Mouse (Mus musculus): ENCODE measurements around the gene Rec8.

Gene Rec8

DNA sequence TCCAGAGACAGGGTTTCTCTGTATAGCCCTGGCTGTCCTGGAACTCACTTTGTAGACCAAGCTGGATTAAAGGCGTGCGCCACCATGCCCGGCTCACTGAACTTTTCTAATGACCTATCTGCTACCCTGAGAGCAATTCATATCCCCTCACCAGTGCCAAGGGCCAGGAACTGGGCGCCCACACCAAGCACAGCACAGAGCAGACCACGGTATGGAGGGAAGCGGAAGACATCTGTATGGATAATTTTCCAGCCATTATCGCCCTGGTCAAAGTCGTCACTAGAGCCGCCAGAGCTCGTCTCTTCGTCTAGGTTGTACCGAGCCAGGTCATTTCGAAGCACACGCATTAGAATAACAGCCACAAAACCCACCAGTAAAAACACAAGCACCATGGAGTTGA, 23.0 kb downstream of the Rec8 start:
- no peak for DNase-seq (ENCODE audit: low read depth, low spot score)

DNA sequence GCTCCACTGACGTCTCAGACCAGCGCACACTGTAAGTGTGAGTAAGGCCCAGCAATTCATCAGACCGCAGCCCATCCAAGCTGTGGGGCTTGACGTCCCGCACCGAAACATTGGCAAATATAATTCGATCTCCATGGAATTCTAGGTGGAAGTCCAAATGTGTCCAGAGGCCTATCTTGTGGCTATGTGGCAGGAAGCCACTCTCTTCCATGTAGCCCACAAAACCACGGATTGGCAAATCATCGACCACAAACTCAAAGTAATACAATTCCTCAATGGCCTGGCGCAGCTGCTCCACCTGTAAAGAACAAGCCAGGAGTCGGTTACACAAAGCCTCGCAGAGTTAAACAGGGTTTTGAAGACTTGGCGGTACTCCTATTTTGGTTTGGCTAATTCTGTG, 23.5 kb downstream of the Rec8 start:
- no peak for DNase-seq (ENCODE audit: low read depth, low spot score)

DNA sequence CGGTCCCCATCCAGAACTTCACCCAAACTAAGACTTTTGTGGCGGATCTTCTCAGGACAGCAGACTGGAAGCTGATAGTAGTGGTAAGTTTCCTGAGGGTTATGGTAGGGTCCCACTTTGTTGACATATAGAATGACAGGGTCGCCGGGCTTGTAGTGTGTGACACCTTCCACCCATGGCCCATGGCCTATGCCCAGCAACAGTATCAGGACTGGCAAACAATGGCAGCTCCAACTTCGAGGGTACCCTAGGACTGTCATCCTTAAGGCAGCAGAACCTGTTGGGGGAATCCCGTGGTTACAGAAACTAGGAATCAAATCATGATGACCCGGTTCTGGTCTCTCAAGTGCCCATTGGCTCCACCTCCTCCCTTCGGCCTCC, 24.8 kb downstream of the Rec8 start:
- no peak for DNase-seq (ENCODE audit: low read depth, low spot score)

GRCm38 (mm10) chr14:55643060-55643907, 25.4 kb downstream of the Rec8 start, which contains the start of gene Tm9sf1:
Tm9sf1 (minus strand) TSS chr14:55643806.
- DNase-seq (ENCODE audit: low read depth, low spot score): peak; percentile 70

- no peak for DNase-seq (ENCODE audit: low read depth, low spot score)
These were observed 26.5 kb downstream of the Rec8 start for GRCm38 (mm10) chr14:55644261-55644888.

DNA sequence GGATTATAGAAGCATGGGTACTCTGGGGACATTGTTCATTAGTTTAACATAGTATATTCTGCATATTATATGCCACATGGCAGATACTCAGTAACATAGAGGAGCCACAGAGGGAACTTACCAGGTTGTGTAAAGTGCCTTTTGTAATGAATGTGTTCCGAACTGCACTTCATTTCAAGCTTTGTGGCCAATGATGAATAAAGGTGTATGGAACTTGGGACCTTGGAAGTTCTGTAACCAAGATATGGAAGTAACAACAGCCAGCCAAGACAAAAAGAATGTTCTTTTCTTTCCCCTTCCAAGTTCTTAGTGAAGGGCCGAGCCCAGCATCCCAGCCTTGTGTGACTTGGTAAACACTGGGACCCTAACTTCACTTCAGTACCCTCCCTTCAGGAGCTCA, 32.0 kb downstream of the Rec8 start, which contains the start of gene Tssk4:
Gene Tssk4, plus strand, starts transcription at position 301 of the 400 bp plus-strand sequence.
- DNase-seq (ENCODE audit: low read depth, low spot score): no peak

GRCm38 (mm10) chr14:55651528-55651927, 33.7 kb downstream of the Rec8 start:
- no peak for DNase-seq (ENCODE audit: low read depth, low spot score)

DNA sequence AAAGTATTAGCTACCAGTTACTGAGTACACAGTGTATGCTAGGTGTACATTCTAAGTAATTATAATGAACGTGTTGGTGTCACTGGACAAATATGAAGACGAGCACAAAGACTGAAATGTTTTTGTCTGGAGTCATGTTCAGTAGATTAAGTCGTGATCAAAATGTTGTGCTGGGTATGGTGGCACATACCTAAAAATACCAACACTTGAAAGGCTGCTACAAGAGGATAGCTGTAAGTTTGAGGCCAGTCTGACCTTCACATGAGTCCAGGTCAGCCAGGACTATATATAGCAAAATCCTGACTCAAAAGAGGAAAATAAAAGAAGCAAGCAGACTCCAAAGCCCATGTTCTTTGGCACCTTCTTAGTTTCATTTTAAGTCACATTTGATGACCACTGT, 39.1 kb downstream of the Rec8 start:
- DNase-seq (ENCODE audit: low read depth, low spot score): no peak

GRCm38 (mm10) chr14:55658011-55658410, 40.2 kb downstream of the Rec8 start:
- no peak for DNase-seq (ENCODE audit: low read depth, low spot score)

GRCm38 (mm10) chr14:55659960-55660573, 42.2 kb downstream of the Rec8 start, which contains the start of gene Mdp1:
Mdp1 (minus strand) TSS chr14:55660508.
- DNase-seq (ENCODE audit: low read depth, low spot score): peak; percentile 71

DNA sequence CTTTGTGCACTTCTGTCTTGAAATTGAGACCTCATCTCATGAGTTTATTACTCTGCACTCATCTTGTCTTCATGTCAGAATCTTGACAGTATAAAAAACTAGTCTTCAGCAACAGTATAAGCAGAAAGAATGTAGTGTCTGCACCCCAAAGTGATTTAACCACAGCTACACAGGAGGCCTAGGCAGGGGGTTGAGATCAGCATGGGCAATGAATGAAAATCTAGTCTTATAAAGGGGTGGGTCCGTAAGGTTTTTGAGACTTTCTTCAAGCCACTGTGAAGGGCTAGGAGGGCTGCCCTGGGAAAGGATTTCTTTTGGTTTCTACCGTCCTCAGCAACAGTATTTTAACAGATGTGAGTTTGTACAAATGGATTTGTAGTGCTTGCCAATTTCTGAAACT, 42.8 kb downstream of the Rec8 start:
- no peak for DNase-seq (ENCODE audit: low read depth, low spot score)

DNA sequence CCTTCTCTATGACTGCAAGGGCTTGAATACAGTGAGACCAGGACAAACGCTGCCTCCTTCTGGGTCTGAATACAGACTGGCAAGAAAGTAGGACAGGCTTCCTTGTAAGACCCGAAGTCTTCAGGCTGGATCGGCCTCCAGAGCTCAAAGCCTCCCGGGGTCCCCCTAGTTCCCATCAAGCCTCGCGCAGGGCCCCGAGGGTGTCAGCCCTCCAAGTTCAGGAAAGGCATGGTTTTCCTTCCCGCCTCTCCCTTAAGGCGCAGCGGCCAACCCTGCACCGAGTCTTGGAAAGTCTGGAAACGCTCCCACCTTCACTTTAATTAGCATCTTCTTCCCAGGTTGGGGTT, 53.6 kb downstream of the Rec8 start:
- DNase-seq (ENCODE audit: low read depth, low spot score): no peak

DNA sequence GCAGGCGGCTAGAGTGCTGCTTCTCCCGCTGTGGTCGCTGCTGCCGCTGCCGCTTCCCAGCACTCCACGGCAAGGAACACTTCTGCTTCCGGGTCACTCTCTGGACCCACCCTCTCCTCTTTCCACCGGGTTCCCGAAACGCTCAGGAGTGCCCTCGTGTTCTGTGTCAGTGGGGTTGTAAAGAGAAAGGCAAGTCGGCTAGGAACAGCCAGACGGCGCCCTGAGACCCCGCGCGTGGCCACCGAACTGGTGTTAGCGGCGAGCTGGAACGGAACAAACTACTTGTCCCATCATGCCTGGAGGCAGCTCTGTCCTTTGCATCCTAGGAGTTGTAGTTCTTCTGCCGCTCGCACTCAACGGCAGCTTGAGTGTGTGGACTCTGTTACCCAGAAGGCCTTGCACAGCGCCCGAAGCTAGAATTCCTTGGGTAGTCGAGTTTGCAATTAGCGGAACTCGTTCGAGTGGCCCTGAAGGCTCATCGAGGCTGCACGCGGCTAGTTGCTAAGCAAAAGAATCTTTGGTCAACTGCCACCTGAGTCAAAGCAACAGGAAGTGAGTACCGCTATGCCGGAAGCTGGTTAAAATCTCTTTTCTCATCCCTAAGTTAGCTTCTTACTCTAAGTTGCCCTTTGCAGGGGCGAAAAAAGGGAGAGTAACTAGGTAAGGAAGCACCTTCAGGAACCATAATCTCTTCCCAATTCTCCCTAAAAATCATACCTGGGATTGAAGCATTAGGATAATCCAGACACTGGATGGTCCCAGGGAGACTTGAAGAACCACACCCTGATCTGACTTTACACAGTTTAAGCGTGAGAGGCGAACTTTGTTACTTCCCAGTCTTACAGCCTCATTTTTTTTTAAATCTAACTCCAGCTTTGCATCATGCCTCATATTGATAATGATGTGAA, 54.2 kb downstream of the Rec8 start, which contains the start of the genes Gmpr2 and Nedd8:
Gene Gmpr2, plus strand, starts transcription at position 109 of the 908 bp plus-strand sequence.
Gene Nedd8, minus strand, starts transcription at position 292 of the 908 bp plus-strand sequence.
- DNase-seq (ENCODE audit: low read depth, low spot score): peak; percentile 85

DNA sequence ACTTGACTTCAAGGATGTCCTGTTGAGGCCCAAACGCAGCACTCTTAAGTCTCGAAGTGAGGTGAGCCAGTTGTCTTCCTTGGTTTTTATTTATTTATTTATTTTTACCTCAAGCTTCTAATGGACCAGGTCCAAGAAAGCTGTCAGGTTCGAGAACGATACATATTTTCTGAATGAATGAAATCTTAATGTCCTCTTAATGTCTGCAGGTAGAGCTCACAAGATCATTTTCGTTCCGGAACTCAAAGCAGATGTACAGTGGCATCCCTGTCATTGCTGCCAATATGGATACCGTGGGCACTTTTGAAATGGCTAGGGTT, 54.9 kb downstream of the Rec8 start:
- no peak for DNase-seq (ENCODE audit: low read depth, low spot score)

All from c-Kit-negative CD71-positive TER-119-positive erythroid progenitor cells, embryonic 14.5 days (primary cell).